Mouse (Mus musculus): ENCODE measurements around the gene Timm13.

Timm13 gene

DNA sequence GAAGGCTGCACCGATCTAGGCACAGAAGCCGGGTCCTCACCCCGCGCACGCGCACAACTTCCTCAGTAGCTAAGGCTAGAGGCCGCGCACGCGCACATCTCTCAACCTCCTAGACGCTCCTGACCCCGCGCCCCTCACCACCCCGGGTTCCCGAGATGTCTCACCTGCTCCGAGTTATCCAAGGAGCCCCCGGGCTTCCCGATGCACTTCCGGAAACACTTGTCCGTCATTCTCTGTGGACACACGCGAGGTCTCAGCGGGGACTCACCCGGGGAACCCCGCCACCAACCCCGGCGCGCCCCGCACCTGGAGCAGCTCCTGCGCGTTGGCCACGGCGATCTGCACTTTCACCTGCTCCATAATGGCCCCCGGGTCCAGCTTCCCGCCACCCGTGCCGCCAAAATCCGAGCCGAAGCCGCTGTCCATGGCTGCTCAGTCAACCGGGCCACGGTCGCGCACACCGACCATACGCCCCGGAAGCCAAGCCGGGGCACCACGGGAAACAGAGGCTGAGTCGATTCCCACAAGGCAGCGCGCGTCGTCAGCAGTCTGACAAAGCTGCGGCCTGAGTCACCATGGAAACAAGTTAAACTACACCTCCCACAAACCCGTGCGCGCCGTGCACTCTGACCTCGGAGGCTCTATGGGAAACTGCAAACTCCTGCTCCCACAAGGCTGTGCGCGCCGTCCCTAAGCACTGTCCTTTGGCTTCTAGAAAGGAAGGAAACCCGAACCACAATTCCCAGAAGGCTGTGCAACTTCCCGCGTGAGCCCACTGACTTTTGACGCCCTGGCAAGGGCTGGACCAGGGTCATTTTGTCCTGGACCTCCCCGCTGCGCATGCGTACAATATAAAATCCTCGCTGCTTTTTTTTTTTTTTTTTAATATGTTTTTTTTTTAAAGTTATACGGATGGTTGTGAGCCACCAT, at the start of gene Timm13:
TSS of gene Timm13 (minus strand) at position 652 of the 930 bp plus-strand sequence.
- in situ Hi-C loops (cut with MseI, MboI) = no loop called here

DNA sequence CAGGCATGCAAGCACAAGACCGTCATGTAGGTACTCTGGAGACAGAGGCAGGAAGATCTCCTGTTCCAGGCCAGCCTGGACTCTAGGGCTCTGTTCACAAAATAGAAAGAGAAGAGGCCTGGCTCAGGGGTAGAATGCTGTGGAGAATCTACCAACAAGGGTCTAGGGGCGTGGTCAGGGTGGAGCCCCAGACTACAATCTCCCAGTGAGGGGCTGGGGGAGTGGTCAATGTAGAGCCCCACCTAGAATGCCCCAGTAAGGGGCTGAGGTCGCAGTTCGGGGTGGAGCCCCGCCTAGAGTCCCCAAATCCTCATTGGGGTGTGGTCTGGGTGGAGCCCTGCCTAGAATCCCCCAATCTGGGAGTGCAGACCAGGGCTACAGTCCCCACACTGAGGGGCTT, 49.5 kb upstream of the Timm13 start:
- in situ Hi-C loops (cut with MseI, MboI) = no loop called here

DNA sequence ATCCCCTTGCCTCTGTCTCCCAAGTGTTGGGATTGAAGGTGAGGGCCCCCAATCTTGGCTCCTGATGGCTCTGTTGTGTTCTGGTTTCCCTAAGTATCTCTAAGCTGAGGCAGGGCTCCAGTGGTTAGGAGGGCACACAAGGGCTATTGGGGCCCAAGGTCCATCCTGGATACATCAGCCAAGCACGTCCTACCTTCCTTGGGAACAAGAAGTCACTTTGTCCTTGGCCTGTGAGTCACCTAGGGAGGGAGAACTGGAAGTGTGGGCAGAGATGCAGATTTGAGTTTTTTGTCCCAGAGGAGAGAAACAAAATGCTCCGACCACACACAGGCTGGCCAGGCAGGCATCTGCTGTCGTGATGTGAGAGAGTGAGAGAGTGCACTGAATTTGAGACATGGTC, 48.3 kb upstream of the Timm13 start:
- in situ Hi-C loops (cut with MseI, MboI) = no loop called here

DNA sequence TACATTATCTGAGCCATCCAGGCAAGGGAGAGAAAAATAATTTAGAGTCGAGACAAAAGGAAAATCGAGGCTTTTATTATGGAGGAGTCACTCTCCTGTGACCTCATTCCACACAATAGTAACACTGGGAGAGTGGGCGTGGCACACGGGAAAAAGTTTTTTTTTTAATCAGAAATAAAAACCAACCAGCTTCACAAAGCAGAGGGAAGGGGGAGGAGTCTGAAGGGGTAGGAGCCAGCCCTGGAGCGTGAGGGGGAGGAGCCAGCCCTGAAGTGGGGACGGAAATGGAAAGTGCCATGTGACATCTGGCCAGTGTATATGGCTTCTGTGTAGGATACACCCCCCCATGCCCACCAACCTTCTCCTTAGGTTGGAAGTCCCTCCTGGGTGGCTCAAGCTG, 47.8 kb upstream of the Timm13 start:
- in situ Hi-C loops (cut with MseI, MboI) = no loop called here

DNA sequence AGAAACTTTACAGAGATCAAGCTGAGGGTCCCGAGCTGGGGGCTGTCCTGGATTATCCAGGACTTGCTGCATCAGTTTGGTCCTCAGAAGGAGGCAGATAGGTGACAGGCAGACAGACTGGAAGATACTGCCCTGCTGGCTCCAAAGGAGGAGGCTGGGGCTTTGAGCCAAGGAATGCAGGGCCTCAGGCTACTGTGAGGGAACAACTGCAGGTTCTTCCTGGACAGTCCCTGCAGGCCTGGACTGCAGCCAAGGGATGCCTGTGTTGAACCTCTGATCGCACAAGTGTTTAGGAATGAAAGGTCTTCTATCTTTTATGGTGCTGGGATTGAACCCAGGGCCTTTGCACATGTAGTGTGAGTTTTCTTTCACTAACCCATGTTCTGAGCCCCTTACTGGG, 47.0 kb upstream of the Timm13 start:
- in situ Hi-C loops (cut with MseI, MboI) = no loop called here

DNA sequence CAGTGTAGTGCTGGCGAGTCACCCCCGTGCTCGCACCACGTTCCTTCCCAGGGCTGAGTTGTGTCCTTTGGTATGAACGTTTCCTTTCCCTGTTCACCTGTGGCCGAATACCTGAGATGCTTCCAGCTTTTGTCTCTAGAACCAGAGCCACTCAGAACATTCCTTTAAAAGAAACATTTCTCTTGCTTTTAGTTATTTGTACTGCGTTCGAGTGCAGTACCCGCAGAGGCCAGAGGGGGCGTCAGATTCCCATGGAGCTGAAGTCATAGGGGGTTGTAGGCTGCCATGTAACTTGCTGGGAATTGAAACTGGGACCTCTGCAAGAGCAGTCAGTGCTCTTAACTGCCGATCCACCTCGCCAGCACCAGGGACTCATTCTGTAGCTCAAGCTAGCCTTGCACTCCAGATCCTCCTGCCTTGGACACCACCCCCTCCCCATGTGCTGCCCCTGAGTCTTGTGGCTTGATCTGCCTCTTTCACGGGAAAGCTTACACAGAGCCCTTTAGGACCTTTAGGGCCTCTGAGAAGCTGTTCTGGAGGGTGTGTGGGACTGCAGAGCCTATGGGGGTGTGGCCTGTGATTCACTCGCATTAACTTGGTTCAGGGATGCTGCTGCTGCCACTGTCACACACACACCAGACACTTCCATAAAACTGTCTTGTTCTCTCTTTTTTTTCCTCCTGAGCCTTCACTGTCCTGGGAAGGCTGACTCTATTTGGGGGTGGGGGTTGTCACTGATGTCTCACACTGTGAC, 46.1 kb upstream of the Timm13 start:
- in situ Hi-C loops (cut with MseI, MboI) = no loop called here

DNA sequence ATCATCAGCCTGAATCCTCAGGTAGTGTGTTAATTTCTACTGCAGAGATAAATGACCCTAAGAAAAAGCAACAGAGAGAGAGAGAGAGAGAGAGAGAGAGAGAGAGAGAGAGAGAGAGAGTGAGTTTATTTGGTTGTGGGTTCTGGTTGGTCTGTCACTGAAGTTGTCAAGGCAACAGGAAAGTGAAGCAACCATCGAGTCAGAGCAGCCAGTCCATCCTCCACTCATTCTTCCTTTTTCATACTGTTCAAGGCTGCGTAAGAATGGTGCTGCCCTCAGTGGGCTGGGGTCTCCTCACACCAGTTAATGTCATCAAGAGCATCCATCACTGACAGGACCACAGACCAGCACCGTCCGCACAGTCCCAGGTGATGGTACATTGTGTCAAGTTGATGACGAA, 43.5 kb upstream of the Timm13 start:
- in situ Hi-C loops (cut with MseI, MboI) = no loop called here

DNA sequence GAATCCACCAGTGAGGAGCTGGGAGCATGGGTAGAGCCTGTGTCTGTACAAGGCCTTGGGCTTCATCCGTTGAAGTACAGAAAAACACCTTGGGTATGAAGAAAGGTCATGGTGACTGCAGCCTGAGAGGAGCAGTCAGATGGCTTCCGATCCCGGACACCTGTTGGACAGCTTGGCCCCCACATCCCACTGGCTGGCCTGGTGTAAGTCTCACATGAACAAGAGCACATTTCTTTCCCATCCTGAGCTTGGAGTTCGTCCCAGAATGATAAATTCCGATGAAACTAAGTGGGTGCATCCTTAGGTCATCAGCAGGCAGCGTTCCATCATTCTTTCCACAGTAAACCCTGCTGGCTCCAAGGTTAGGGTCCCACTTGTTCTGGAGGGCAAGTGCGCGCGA, 42.9 kb upstream of the Timm13 start:
- in situ Hi-C loops (cut with MseI, MboI) = no loop called here

DNA sequence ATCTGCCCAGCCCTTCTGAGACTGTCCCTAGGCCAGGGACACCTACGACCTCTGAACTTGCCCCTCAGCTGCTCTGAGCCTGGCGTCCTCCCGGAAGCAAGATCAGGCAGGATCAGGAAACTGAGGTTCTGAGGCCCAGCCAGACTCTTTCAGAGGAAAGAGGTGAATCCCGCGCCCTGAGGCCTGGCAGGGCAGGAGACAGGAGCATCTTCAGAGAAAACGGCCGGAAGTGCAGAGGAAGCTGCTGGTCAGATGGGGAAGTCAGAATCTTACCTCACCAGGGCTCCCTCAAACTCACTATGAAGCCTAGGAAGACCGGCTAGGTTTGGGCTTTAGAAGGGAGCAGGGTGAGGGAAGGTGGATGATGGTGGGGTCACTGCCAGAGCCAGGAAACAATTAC, 42.1 kb upstream of the Timm13 start:
- in situ Hi-C loops (cut with MseI, MboI) = no loop called here

DNA sequence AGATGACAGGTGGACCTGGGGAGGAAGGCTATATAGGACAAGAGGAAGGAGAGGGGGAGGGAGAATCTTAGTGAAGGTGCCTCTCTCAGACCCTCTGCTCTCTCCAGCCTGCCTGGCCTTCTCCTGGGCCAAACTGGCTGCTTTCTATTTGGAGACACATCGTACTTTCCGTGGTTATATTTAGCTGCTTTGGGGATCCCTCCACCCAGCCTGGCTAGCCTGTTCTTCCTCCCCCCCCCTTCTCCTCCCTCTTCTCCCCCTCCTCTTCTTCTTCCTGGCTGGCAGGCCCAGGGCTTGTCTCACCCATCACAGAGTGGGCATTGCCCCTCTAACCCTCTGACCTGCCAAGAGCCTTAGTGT, 40.2 kb upstream of the Timm13 start:
- in situ Hi-C loops (cut with MseI, MboI) = no loop called here

DNA sequence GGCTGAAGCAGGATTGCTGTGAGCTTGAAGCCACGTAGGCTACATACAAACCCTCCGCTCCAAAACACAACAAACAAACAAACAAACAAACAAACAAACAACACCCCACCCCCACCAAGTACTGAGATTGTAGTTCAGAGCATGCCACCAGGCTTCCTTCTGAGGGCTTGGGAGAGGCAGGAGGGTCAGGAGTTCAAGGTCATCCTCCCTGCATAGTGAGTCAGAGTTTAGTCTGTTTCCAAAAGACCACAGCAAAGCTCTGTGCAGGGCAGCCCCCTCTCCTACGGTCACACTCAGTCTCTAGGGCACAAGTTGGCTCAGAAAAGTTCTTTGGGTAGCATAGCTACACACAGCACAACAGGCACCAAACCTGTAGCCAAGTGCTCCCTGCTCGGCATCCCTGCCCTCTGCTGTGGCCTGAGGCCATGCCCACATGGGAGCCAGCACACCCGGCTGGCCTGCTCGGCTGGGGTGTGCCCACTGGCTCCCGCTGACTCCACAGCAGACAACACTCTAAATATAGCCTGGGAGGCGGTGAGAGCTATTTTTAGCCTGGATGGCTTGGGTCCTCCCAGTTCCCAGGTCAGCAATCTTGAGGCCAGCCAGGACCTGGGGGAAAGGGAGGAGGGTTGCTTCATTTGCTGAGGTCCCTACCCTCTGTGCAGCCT, 39.7 kb upstream of the Timm13 start:
- in situ Hi-C loops (cut with MseI, MboI) = no loop called here

DNA sequence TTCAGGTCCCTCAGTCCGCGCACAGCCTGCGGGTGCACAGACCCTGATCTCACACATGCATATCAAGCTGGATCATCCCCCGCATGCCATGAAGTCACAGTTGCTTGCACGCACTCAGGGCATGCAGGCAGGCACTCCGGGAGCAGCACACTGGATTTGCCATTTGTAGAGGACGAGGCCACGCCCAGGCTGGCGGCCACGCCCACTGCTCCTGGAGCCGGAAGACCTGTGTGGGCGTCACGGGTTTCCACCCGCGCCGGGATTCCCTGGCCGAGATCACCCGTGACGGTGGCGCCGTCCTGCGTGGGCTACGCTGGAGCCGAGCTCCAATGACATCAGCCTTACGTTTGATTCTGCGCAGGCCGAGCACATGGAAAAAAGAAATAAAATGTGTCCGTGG, 38.9 kb upstream of the Timm13 start:
- in situ Hi-C loops (cut with MseI, MboI) = no loop called here

DNA sequence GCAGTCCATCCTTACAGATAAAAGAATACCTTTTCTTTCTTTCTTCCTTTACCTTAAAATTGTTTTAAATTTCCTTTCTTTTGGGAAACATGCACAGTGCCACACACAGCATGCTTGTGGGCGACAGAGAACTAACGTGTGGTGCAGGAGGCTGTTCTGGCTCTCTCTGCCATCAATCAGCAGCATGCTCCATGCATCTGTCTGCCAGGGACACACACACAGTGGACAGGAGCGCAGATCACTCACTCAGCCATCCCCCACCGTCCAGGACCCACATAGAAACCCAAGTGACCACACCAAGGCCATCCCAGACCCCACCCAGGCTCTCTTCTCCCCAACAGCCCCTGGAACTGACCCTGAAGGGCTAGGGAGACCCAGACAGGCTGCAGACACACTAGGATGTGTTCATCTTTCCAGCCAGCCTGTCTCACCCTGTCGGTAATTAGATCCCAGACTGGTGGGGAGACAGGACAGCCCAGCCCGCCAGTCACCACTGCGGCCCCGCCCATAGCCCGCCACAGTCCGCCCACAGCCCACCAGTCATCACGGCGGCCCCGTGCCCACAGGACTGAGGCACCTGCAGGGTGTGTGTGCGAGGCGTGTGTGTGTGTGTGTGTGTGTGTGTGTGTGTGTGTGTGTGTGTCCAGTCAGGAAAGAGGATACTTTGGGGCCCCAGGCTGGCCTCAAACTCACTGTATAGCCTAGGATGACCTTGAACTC, 38.2 kb upstream of the Timm13 start:
- in situ Hi-C loops (cut with MseI, MboI) = no loop called here

DNA sequence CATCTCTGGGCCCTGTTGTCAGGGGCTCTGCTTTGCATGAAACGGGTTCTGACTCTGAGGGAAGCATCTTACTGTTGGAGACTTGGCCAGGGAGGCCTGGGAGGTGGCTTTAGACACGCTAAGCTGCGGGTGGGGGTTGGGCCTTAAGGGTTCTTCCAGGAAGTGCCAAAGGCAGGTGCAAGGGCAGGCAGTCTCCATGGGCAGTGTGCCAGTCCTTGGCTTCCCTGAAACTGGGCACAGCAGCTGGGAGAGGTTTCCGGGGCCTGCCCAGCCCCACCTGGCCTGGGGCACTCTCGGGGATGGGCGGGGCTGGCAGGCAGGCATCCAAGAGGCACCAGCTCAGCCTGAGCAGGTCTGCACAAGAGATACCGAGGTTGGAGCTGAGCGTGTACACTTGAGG, 36.9 kb upstream of the Timm13 start:
- in situ Hi-C loops (cut with MseI, MboI) = no loop called here

DNA sequence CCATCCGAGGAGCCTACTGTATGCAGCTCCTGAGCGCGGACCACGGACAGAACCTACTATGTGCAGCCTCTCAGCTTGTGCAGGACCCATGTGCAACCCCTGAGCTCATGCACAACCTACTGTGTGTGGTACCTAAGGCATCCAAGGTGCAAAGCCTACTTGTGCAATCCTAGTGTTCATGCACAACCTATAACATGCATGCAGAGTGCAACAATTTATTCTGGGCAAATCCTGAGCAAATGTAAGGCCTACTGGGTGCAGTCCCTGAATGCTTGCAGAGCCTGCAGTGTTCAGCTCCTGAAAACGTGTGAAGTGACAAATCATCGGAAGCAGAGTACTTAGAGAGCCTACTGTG, 36.0 kb upstream of the Timm13 start:
- in situ Hi-C loops (cut with MseI, MboI) = no loop called here

DNA sequence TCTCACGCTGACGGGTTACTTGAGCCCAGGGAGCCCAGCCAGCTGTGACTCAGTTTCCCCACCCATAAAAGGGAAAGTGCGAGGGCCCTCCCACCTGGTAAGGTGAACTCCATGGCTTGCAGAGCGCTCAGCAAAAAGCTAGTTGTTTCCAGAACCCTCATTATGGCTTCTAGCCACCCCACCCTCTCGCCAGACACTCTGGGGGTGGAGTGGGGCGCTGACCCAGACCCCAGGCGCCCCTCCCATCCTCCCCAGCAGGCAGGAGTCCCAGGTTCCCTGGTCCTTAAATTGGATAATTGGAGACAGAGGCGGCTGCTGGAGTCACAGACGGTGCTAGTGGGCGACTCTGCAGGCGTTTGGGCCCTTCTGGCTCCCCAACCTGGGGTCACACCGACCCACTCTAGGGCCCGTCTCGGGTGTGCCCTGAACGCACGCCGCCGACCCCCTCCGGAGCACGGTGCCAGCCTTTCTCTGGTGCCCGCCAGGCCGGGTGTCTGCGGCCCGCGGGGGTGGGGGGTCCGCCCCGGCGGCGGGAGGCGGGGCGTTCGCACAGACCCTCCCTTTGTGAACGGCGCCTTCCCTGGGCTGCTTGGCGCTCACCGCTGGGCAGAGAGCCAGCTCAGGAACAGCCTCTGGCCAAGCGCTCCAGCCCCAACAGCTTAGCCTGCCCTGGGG, 35.5 kb upstream of the Timm13 start:
- in situ Hi-C loops (cut with MseI, MboI) = no loop called here

DNA sequence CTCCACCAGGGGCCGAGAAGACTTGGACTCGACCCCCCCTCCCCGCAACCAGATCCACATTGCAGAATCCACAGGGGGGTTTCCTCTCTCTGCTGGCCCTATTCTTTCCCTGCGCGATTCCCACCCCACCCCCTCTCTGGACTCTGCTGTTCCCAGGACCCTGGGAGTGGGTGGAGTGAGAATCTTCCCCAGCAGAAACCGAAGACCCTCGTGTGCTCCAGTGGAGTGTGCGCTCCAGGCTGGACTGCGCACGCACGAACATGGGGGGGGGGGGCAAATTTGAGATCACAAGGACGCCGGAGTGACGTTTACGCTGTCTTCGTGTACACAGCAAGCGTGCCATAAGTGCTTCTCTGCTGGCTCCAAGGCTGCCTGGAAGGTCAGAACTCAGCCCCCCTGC, 34.9 kb upstream of the Timm13 start:
- in situ Hi-C loops (cut with MseI, MboI) = no loop called here

DNA sequence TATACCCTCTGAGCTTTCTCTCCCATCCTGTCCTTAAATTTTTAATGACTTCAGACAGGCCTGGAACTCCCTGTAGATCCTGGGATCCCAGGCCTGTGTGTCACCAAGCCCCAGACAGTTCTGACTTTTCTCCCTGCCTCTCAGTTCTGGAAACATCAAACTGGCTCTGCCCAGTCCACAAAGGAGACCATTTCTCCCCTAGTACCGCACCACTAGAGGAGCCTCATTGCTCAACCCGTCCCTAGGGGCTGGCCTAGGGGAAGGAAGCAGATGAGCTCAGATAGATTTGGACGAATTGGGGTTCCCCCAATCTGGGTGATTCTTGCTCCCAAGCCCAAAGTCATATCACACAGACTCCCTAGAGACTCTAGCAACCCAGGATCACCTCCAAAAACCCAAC, 34.5 kb upstream of the Timm13 start:
- in situ Hi-C loops (cut with MseI, MboI) = no loop called here

DNA sequence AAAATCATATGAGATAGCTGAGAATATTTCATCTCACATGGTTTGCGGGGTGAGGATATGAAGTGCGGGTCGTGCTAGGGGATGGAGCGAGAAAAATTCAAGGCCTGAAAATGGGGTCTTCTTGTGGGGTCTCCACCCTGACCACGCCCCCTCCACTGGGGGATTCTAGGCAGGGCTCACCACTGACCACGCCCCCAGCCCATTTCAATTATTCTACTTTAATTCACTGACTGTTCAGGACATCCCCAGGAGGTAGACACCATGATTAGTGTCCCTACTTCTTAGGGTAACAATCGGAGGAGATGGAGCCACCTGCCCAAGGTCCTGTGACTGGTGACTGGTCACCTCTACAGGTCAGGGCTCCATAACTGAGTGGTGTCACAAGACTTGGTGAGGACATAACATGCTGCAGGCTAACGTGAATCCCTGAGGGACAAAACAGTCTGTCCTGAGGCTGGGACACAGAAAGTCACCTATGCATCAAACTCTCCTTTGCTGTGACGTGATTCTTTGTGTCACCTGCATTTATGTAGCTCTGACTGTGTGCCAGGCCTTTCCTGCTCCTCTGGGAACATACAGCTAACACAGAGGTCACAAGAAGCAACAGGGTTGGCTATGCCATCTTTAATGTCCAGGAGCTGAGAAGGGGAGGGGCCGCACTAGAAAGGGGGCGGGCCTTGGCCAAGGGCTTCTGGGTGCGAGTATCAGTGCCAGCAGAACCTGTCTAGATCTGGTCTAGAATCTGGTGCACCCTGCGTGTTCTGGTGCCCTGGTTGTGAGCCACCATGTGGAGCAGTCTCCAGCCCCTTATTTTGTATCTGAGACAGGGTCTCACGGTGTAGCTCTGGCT, 33.6 kb upstream of the Timm13 start:
- in situ Hi-C loops (cut with MseI, MboI) = no loop called here

DNA sequence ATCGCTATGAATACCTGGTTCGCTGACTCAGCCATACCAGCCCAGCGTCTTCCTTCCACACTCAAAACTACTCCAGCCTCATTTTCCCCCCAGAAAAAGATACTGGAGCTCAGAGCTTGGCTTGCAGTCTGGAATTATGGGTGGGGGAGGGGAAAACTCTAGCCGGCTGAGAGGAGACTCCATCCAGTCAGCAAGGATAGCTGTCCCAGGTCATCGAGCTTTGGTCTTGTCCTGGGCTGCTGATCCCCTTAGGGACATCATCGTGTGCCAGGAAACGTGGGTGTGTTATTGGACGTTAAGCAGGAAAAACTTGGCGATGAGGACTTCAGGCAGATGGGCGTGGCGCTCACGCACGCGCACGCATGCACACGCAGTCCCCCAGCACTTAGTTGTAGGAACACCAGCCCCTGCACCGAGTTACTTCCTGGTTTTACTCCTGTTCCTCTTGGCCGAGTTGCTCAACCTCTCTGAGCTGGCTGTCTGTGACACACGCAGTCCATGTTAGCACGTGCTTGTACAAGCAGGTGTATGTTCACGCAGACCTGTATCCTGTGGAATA, 32.7 kb upstream of the Timm13 start:
- in situ Hi-C loops (cut with MseI, MboI) = no loop called here

Measured in mouse trophoblast stem cell (cell line).